Mouse (Mus musculus): ENCODE measurements at regions not wholly inside any gene's neighbourhood (a gene's known extent, or its start where the extent isn't known, plus 50 kb on each side); places are given as distances from the start of the nearest gene placed in this dataset.

GRCm38 (mm10) chr16:79256084-79256483, 165.2 kb upstream of the Tmprss15 start:
- H3K4me2 ChIP-seq (ENCODE audit: low read length): no peak overlapping the region
- no peak overlapping the region for H3K9ac ChIP-seq (replicated peaks; ENCODE audit: low read depth, low read length)
- no peak overlapping the region for H3K27ac ChIP-seq (ENCODE audit: low read length)
- no peaks in the 10 kb centered on the region for H3K36me3 ChIP-seq (ENCODE audit: control insufficient read depth, insufficient read depth)
- H3K4me3 ChIP-seq (replicated peaks; ENCODE audit: low read length): no peak overlapping the region
- H3K4me1 ChIP-seq (replicated peaks; ENCODE audit: control insufficient read depth, insufficient read depth, low read length): no peaks in the 10 kb centered on the region
- H3K9me3 ChIP-seq (ENCODE audit: control insufficient read depth, low read length): no peaks in the 10 kb centered on the region
- no peak for ATAC-seq
- 23% methylated on average over 2 of the region's 2 CpGs for WGBS
- no peaks in the 10 kb centered on the region for H3K27me3 ChIP-seq (replicated peaks; ENCODE audit: control insufficient read depth, insufficient read depth, low read length)

GRCm38 (mm10) chr16:79240857-79241491, 150.1 kb upstream of the Tmprss15 start:
- Histone ChIP-seq H3K4me2 (ENCODE audit: low read length) (no peak overlapping the region), H3K36me3 (ENCODE audit: control insufficient read depth, insufficient read depth) (no peaks in the 10 kb centered on the region), H3K4me3 (replicated peaks; ENCODE audit: low read length) (no peak overlapping the region), H3K27ac (ENCODE audit: low read length) (no peak overlapping the region), H3K9me3 (ENCODE audit: control insufficient read depth, low read length) (no peaks in the 10 kb centered on the region), H3K9ac (replicated peaks; ENCODE audit: low read depth, low read length) (no peak overlapping the region), H3K4me1 (replicated peaks; ENCODE audit: control insufficient read depth, insufficient read depth, low read length) (no peaks in the 10 kb centered on the region), H3K27me3 (replicated peaks; ENCODE audit: control insufficient read depth, insufficient read depth, low read length) (no peaks in the 10 kb centered on the region)
- peak; percentile 89 for ATAC-seq
- WGBS: 32% methylated on average over 3 of the region's 3 CpGs

- Histone ChIP-seq H3K4me2 (ENCODE audit: low read length) (no peak overlapping the region), H3K36me3 (ENCODE audit: control insufficient read depth, insufficient read depth) (no peaks in the 10 kb centered on the region), H3K9me3 (ENCODE audit: control insufficient read depth, low read length) (no peaks in the 10 kb centered on the region), H3K4me1 (replicated peaks; ENCODE audit: control insufficient read depth, insufficient read depth, low read length) (no peaks in the 10 kb centered on the region), H3K27me3 (replicated peaks; ENCODE audit: control insufficient read depth, insufficient read depth, low read length) (no peaks in the 10 kb centered on the region), H3K27ac (ENCODE audit: low read length) (no peak overlapping the region), H3K4me3 (replicated peaks; ENCODE audit: low read length) (no peak overlapping the region), H3K9ac (replicated peaks; ENCODE audit: low read depth, low read length) (no peak overlapping the region)
- WGBS: 83% methylated on average over 2 of the region's 2 CpGs
- no peak for ATAC-seq
Observed at GRCm38 (mm10) chr16:79240191-79240590, 149.3 kb upstream of the Tmprss15 start.

DNA sequence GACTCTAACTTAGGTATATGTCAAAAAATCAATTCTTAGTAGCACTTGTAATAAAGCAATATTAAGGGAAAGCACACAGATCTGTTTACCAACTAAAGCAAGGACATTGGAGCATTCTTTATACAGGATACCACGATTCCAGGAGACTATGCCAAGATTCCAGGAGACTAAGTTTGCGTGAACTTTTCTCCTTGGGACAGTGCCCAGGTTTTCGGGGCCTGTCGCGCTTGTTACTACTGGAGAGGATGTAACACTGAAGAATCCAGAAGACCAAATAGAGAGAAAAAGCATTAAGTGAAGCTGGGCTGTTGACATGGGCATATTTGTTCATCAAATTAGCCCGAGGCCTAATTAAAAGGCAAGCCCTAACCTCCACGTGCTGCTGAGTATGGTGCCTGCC, 100.3 kb upstream of the Tmprss15 start:
- ATAC-seq: no peak
- Histone ChIP-seq H3K9me3 (ENCODE audit: control insufficient read depth, low read length) (no peaks in the 10 kb centered on the region), H3K9ac (replicated peaks; ENCODE audit: low read depth, low read length) (no peak overlapping the region), H3K4me3 (replicated peaks; ENCODE audit: low read length) (no peak overlapping the region), H3K27me3 (replicated peaks; ENCODE audit: control insufficient read depth, insufficient read depth, low read length) (no peaks in the 10 kb centered on the region), H3K27ac (ENCODE audit: low read length) (no peak overlapping the region), H3K36me3 (ENCODE audit: control insufficient read depth, insufficient read depth) (no peaks in the 10 kb centered on the region), H3K4me1 (replicated peaks; ENCODE audit: control insufficient read depth, insufficient read depth, low read length) (no peaks in the 10 kb centered on the region), H3K4me2 (ENCODE audit: low read length) (no peak overlapping the region)
- WGBS: 77% methylated on average over 7 of the region's 7 CpGs

DNA sequence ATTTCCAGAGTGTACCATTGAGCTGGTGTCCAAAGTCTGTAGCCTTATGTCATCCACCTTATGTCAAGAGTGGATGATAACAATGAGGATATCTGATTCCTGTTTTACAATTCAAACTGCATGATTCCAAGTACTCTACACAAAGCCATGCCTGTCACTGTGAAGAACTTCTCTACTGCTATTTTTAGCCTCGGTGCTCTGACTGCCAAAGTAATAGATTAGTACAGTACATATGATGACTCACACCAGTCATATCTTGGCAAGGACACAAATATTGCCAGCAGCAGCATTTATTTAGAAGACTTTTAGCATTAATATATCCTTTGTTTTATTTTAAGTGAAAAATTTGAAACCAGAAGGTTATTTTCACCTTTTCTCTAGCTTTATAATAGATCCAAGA, 95.6 kb upstream of the Tmprss15 start:
- H3K27ac ChIP-seq (ENCODE audit: low read length): no peak overlapping the region
- no peak overlapping the region for H3K9ac ChIP-seq (replicated peaks; ENCODE audit: low read depth, low read length)
- H3K4me1 ChIP-seq (replicated peaks; ENCODE audit: control insufficient read depth, insufficient read depth, low read length): no peaks in the 10 kb centered on the region
- no peak for ATAC-seq
- WGBS: 49% methylated on average over 1 of the region's 1 CpGs
- H3K4me2 ChIP-seq (ENCODE audit: low read length): no peak overlapping the region
- no peaks in the 10 kb centered on the region for H3K9me3 ChIP-seq (ENCODE audit: control insufficient read depth, low read length)
- H3K36me3 ChIP-seq (ENCODE audit: control insufficient read depth, insufficient read depth): no peaks in the 10 kb centered on the region
- H3K27me3 ChIP-seq (replicated peaks; ENCODE audit: control insufficient read depth, insufficient read depth, low read length): no peaks in the 10 kb centered on the region
- no peak overlapping the region for H3K4me3 ChIP-seq (replicated peaks; ENCODE audit: low read length)

DNA sequence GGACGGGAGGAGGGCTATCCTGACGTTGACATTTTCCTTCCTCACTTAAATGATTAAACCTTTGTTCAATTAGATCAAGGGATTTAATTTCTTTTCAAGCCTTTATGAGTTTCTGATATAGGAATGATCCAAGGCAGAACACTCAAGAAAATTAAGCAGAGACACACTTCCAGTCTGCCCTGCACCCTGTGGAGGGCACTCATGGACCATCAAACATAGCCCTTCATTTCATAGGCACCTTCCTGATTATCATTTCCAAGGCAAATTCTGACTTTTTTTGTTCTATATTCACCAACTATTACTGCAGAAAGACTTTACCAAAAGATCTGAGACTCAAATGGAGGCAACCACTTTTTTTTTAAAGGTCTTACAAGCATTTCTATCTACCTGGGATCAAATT, 91.6 kb upstream of the Tmprss15 start:
- Histone ChIP-seq H3K9me3 (ENCODE audit: control insufficient read depth, low read length) (no peaks in the 10 kb centered on the region), H3K27ac (ENCODE audit: low read length) (no peak overlapping the region), H3K27me3 (replicated peaks; ENCODE audit: control insufficient read depth, insufficient read depth, low read length) (no peaks in the 10 kb centered on the region), H3K9ac (replicated peaks; ENCODE audit: low read depth, low read length) (no peak overlapping the region), H3K36me3 (ENCODE audit: control insufficient read depth, insufficient read depth) (no peaks in the 10 kb centered on the region), H3K4me2 (ENCODE audit: low read length) (no peak overlapping the region), H3K4me1 (replicated peaks; ENCODE audit: control insufficient read depth, insufficient read depth, low read length) (peaks cover 1% of the 10 kb centered on the region), H3K4me3 (replicated peaks; ENCODE audit: low read length) (no peak overlapping the region)
- no peak for ATAC-seq
- WGBS: 83% methylated on average over 2 of the region's 2 CpGs

DNA sequence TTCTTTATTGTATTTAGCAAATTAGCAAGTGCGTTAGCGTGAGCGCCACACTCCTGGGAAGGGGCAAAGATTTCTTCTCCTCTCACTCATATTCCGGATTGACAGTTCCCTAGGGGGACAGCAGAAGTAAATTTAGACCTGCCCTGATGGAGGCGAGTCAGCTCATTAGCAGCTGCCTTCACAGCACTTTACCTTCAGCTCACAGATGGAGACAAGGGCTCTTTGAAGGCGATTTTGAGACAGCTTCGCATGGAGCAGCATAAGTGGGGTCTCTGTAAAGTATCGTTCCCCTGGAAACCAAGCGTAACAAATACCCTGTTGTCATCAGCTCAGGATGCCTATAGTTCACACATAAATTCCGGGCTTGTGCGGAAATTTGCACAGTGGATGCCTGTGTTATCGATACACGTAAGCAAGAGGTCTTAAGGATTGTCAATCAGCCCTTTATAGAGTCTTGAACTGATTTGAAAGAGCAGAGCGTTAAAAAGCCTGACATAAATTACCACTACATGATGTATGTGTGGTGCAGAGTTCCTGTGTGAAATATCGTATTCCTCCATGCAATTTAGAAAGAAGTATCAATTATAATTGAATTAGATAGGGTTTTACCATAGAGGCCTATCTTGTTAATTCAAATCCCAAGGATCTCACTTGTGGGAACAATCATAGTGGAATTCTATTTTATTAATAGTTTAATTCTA, 86.6 kb upstream of the Tmprss15 start:
- Histone ChIP-seq H3K27me3 (replicated peaks; ENCODE audit: control insufficient read depth, insufficient read depth, low read length) (no peaks in the 10 kb centered on the region), H3K9ac (replicated peaks; ENCODE audit: low read depth, low read length) (0 out of 2 replicates have a peak overlapping the region, but pooled peaks have one; percentile 1), H3K9me3 (ENCODE audit: control insufficient read depth, low read length) (no peaks in the 10 kb centered on the region), H3K36me3 (ENCODE audit: control insufficient read depth, insufficient read depth) (no peaks in the 10 kb centered on the region), H3K4me1 (replicated peaks; ENCODE audit: control insufficient read depth, insufficient read depth, low read length) (peaks cover 10% of the 10 kb centered on the region), H3K4me2 (ENCODE audit: low read length) (peak overlapping the region; percentile 43), H3K27ac (ENCODE audit: low read length) (0 out of 2 replicates have a peak overlapping the region, but pooled peaks have one; percentile 17), H3K4me3 (replicated peaks; ENCODE audit: low read length) (peak overlapping the region; percentile 0)
- ATAC-seq: peak; percentile 85
- 7% methylated on average over 15 of the region's 15 CpGs for WGBS

DNA sequence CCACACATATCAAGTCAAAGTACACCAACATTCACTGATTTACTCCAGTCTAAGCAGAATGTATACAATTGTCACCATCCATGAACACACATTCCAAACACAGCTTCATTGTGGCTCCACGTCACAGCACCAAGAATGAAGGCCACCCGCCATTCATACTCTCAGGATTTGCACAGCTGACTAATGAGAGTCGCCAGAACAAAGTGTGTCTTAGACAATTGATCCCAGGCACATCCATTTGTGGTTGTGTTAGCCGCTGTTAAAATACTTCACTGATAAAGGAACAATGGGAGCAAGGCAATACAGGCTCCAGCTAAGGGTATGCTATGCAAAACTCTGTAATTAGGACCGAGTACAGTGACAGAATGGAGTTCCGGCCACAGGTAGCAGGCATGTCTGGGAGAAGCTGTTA, 85.9 kb upstream of the Tmprss15 start:
- peak overlapping the region; percentile 17; the same call in 1 of the 2 replicates for H3K27ac ChIP-seq (ENCODE audit: low read length)
- H3K9ac ChIP-seq (replicated peaks; ENCODE audit: low read depth, low read length): 0 out of 2 replicates have a peak overlapping the region, but pooled peaks have one; percentile 1
- WGBS: 10% methylated on average over 6 of the region's 6 CpGs
- H3K4me1 ChIP-seq (replicated peaks; ENCODE audit: control insufficient read depth, insufficient read depth, low read length): peaks cover 10% of the 10 kb centered on the region
- ATAC-seq: peak; percentile 65
- no peaks in the 10 kb centered on the region for H3K27me3 ChIP-seq (replicated peaks; ENCODE audit: control insufficient read depth, insufficient read depth, low read length)
- no peak overlapping the region for H3K4me3 ChIP-seq (replicated peaks; ENCODE audit: low read length)
- no peaks in the 10 kb centered on the region for H3K36me3 ChIP-seq (ENCODE audit: control insufficient read depth, insufficient read depth)
- peak overlapping the region; percentile 43 for H3K4me2 ChIP-seq (ENCODE audit: low read length)
- no peaks in the 10 kb centered on the region for H3K9me3 ChIP-seq (ENCODE audit: control insufficient read depth, low read length)

GRCm38 (mm10) chr16:79168193-79168592, 77.3 kb upstream of the Tmprss15 start:
- Histone ChIP-seq H3K9me3 (ENCODE audit: control insufficient read depth, low read length) (no peaks in the 10 kb centered on the region), H3K27ac (ENCODE audit: low read length) (no peak overlapping the region), H3K4me1 (replicated peaks; ENCODE audit: control insufficient read depth, insufficient read depth, low read length) (no peaks in the 10 kb centered on the region), H3K4me3 (replicated peaks; ENCODE audit: low read length) (no peak overlapping the region), H3K36me3 (ENCODE audit: control insufficient read depth, insufficient read depth) (no peaks in the 10 kb centered on the region), H3K4me2 (ENCODE audit: low read length) (no peak overlapping the region), H3K9ac (replicated peaks; ENCODE audit: low read depth, low read length) (no peak overlapping the region), H3K27me3 (replicated peaks; ENCODE audit: control insufficient read depth, insufficient read depth, low read length) (no peaks in the 10 kb centered on the region)
- 14% methylated on average over 8 of the region's 8 CpGs for WGBS
- ATAC-seq: peak; percentile 67; the same call in 1 of the 2 replicates
